Mouse (Mus musculus) thymus, adult 2 months (tissue): ENCODE measurements at regions not wholly inside any gene's neighbourhood (a gene's known extent, or its start where the extent isn't known, plus 50 kb on each side); places are given as distances from the start of the nearest gene placed in this dataset.

Source experiments
- DNase-seq: peaks from one replicate; pipeline ENCODE4 v3.0.0; 2021
- H3K27ac ChIP-seq: fragments of 200-500 bp; 2 replicates; pipeline ENCODE4 v1.5.1; 2012; ENCODE audit warnings: low read length, control low read depth; ENCODE audit not compliant: control insufficient read depth, insufficient read depth
- H3K27me3 ChIP-seq: fragments of 200-500 bp; 2 replicates; pipeline ENCODE4 v1.6.1; 2012; ENCODE audit warnings: mild to moderate bottlenecking, low read length, moderate library complexity, mixed read lengths; ENCODE audit not compliant: control insufficient read depth, insufficient read depth
- H3K36me3 ChIP-seq: fragments of 200-500 bp; 2 replicates; pipeline ENCODE4 v1.6.1; 2012; ENCODE audit warnings: mild to moderate bottlenecking, low read length, moderate library complexity; ENCODE audit not compliant: control insufficient read depth, insufficient read depth
- H3K4me1 ChIP-seq: fragments of 200-500 bp; replicated peaks from 2 replicates; pipeline ENCODE4 v1.6.1; 2012; ENCODE audit warnings: low read length; ENCODE audit not compliant: control insufficient read depth, insufficient read depth
- H3K4me3 ChIP-seq: fragments of 200-500 bp; 2 replicates; pipeline ENCODE4 v1.5.1; 2012; ENCODE audit warnings: mild to moderate bottlenecking, low read length, control low read depth, moderate library complexity; ENCODE audit not compliant: control insufficient read depth, insufficient read depth
- CTCF ChIP-seq: fragments of 200-500 bp; IDR thresholded peaks from 2 replicates; pipeline ENCODE4 v1.5.1; 2012; ENCODE audit warnings: mild to moderate bottlenecking, control low read depth, low read length, moderate library complexity, borderline replicate concordance; ENCODE audit not compliant: control insufficient read depth, poor library complexity, insufficient read depth; ENCODE audit errors: extremely low read depth
- POLR2A ChIP-seq: fragments of 200-500 bp; IDR thresholded peaks from 2 replicates; pipeline ENCODE4 v1.6.1; 2012; ENCODE audit warnings: mild to moderate bottlenecking, low read length, control low read depth, moderate library complexity; ENCODE audit not compliant: control insufficient read depth, poor library complexity, insufficient read depth; ENCODE audit errors: extremely low read depth
- WGBS: fragments of 180-500 bp; shearing (Covaris S2); methylation state at CpG from one replicate; pipeline ENCODE4 v1.1.7; 2018; 5-methylcytosine and 5-hydroxymethylcytosine counted together

DNA sequence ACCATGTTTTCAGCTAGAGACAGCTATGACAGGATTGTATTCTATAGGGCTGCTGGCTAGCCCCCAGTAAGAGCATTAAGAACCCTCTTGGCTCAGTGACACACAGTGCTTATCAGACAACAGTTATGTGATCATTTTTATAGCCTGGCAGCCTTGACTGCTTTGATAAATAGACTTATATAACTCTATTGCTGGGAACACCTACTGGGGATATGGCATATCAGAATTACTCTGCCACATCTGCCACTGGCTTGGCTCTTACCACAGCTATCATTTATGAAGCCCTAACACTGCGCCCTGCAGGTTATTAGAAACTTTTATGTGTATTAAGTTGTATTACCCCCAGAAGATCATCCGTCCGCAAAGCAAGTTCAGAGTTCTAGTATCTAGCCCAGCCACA, 88.9 kb upstream of the Btg1 start:
- H3K27me3 ChIP-seq: no peaks in the 10 kb centered on the region
- 95% methylated on average over 3 of the region's 3 CpGs for WGBS
- no peaks in the 10 kb centered on the region for H3K36me3 ChIP-seq
- no peak overlapping the region for H3K4me3 ChIP-seq
- no peak for DNase-seq
- no peak overlapping the region for H3K27ac ChIP-seq
- no peak for TF ChIP-seq CTCF
- no peak for TF ChIP-seq POLR2A
- H3K4me1 ChIP-seq: no peaks in the 10 kb centered on the region

DNA sequence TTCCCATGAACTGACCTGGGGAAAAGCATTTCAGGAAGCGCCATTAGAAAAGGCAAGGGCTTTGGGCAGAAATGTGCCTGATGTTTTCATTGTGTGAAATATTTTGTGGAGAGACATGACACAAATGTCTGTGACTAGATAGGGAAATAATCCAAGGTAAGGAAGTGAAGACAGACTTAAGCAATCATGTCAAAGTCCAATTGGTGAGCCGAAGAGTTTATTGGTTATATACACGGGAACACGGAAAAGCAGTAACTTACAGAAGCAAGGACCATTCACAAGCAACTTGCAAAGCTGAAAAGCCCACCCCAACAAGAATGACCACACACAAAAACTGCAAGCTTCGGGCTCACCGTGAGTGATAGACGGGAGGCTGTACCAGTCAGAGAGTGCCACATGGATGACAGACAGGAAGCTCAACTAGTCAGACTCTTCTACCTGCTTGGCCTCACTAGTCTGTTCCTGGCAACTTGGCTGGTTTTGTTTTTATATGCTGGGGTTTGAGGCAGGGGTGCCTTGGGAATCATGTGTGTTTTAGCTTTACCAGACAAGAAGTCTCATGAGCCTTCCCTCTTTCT, 82.2 kb upstream of the Btg1 start:
- TF ChIP-seq POLR2A (no peak), CTCF (no peak)
- Histone ChIP-seq H3K27me3 (no peaks in the 10 kb centered on the region), H3K27ac (no peak overlapping the region), H3K4me3 (no peak overlapping the region), H3K36me3 (no peaks in the 10 kb centered on the region), H3K4me1 (no peaks in the 10 kb centered on the region)
- no peak for DNase-seq
- WGBS: 97% methylated on average over 7 of the region's 7 CpGs

DNA sequence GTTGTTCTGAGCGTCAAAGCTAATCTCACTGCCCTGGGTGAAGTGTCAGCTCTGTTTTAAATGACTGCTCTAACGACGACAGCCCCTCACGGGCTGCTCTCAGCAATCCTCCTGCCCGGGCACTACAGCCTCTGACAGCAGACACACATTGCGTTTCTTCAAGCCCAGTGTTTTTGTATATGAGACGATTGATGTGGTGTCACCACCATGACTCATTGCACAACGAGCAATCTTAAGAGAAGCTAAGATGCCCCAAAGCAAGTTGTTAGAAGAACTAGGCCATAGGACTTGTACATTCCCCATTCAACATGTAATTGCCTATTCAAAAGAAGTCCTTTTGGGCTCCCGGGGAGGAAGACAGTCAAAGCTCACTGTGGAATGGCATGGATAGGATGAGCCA, 81.3 kb upstream of the Btg1 start:
- no peak overlapping the region for H3K27ac ChIP-seq
- no peaks in the 10 kb centered on the region for H3K36me3 ChIP-seq
- H3K4me1 ChIP-seq: no peaks in the 10 kb centered on the region
- H3K27me3 ChIP-seq: no peaks in the 10 kb centered on the region
- no peak overlapping the region for H3K4me3 ChIP-seq
- DNase-seq: no peak
- 77% methylated on average over 9 of the region's 9 CpGs for WGBS
- TF ChIP-seq CTCF: no peak
- no peak for TF ChIP-seq POLR2A

DNA sequence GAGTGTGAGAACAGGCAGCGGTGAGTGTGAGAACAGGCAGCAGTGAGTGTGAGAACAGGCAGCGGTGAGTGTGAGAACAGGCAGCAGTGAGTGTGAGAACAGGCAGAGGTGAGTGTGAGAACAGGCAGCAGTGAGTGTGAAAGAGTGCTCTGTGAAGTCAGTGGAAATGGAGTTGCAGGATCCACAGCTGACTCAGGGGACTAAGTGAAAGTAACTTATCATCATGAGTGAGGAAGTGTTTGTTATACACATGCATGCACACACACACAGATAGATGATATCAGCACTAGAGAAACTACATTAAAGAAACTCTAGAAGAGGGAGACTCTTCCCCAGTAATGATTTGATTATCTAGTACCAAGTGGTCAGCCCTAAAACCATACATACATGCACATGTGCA, 76.0 kb upstream of the Btg1 start:
- 98% methylated on average over 2 of the region's 2 CpGs for WGBS
- no peak for TF ChIP-seq CTCF
- no peak for TF ChIP-seq POLR2A
- DNase-seq: no peak
- no peaks in the 10 kb centered on the region for H3K27me3 ChIP-seq
- H3K36me3 ChIP-seq: no peaks in the 10 kb centered on the region
- no peaks in the 10 kb centered on the region for H3K4me1 ChIP-seq
- no peak overlapping the region for H3K4me3 ChIP-seq
- no peak overlapping the region for H3K27ac ChIP-seq

DNA sequence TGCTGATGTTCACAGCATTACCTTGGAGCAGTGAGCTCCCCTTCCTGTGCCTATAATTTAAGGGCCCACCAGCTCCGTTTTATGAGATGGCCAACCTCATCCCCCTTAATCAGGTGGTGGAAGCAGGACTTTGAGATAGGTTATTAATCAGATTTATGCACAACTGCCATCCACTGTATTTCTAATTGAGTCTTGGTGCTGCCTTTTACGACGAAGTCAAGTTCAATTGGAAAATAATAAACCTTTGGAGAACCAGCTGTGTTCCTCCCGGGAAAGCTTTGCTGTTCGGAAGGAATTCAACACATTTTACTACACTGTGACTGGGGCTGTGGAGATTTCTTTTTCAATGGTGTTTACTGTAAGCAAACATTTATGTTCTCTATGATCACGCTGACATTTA, 71.5 kb upstream of the Btg1 start:
- 94% methylated on average over 6 of the region's 6 CpGs for WGBS
- no peaks in the 10 kb centered on the region for H3K4me1 ChIP-seq
- TF ChIP-seq CTCF (no peak), POLR2A (no peak)

DNA sequence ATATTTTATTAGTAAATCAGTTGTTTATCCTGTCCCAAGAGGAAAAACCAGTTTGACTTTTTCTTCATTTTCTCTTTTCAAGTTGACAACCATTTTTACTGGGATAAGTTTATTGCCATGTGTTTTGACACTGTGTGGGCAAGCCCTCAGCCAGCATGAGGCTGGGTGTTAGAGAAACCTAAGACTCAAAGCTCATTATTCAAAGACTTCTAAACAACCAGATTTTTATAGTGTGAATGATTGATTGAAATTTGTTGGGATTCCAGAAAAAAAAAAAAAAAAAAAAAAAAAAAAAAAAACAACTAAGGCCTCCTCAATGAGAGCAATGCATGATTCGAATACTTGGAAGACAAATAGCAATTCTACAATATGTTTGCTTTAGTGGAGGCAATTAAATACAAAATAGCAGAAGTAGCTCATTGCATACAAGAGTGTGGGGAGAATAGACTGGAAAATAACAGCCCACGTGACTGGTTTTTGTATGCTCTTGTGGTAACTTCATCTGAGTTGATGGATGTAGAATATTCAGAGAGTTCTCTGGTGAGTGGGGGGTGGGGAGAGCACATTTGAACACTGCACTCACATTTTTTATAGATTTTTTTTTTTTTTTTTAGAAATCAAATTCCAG, 70.9 kb upstream of the Btg1 start:
- Histone ChIP-seq H3K36me3 (no peaks in the 10 kb centered on the region), H3K4me1 (no peaks in the 10 kb centered on the region), H3K4me3 (no peak overlapping the region), H3K27ac (no peak overlapping the region), H3K27me3 (no peaks in the 10 kb centered on the region)
- TF ChIP-seq POLR2A (no peak), CTCF (no peak)
- WGBS: 68% methylated on average over 2 of the region's 2 CpGs
- no peak for DNase-seq

More for the DNA sequence above, 71.5 kb upstream of the Btg1 start:
- no peak overlapping the region for H3K27ac ChIP-seq
- no peak overlapping the region for H3K4me3 ChIP-seq
- H3K36me3 ChIP-seq: no peaks in the 10 kb centered on the region
- no peaks in the 10 kb centered on the region for H3K27me3 ChIP-seq
- no peak for DNase-seq
